Mouse (Mus musculus) C2C12 (cell line): ENCODE measurements around the gene Ntf3.

Source experiments
- CEBPB ChIP-seq: IDR thresholded peaks from one replicate; pipeline ENCODE4 v1.6.1; 2011; ENCODE audit warnings: low read depth, mild to moderate bottlenecking, control low read depth, moderate library complexity
- CTCF ChIP-seq: IDR thresholded peaks from one replicate; pipeline ENCODE4 v1.5.1; 2011; ENCODE audit not compliant: control insufficient read depth, insufficient read depth, insufficient read length
- MAX ChIP-seq: IDR thresholded peaks from one replicate; pipeline ENCODE4 v1.6.1; 2011; ENCODE audit warnings: mild to moderate bottlenecking, control low read depth
- MYOD1 ChIP-seq: IDR thresholded peaks from one replicate; pipeline ENCODE4 v1.6.1; 2011; ENCODE audit warnings: low read depth; ENCODE audit not compliant: control insufficient read depth, insufficient read length
- MYOG ChIP-seq: IDR thresholded peaks from one replicate; pipeline ENCODE4 v1.6.1; 2011; ENCODE audit not compliant: control insufficient read depth, insufficient read length; ENCODE audit errors: extremely low read depth

GRCm38 (mm10) chr6:126199916-126200315, 33.2 kb upstream of the Ntf3 start:
- TF ChIP-seq CTCF (no peak), MYOG (no peak), MAX (no peak), MYOD1 (no peak), CEBPB (no peak)
